Mouse (Mus musculus) forebrain, embryonic 15.5 days (tissue): ENCODE data around the gene Wdfy4. TPM values are rescaled to one million over a fixed set of nuclear protein-coding genes. Genes with fewer than 3 reads are reported as not detected.

Experiments
- ATAC-seq: fragments of 200-750 bp; cut with Nextera tagmentation; replicated peaks from 2 replicates; pipeline ENCODE4 v1.8.0; 2017; ENCODE audit warnings: mild to moderate bottlenecking, moderate TSS enrichment, moderate library complexity
- H3K27ac ChIP-seq: fragments of 300-500 bp; sonication (generic); replicated peaks from 2 replicates; pipeline ENCODE4 v1.5.1; 2015; ENCODE audit warnings: mild to moderate bottlenecking, inconsistent platforms
- H3K27me3 ChIP-seq: fragments of 300-500 bp; sonication (generic); 2 replicates; pipeline ENCODE4 v1.6.1; 2015; ENCODE audit warnings: inconsistent platforms
- H3K36me3 ChIP-seq: fragments of 300-500 bp; sonication (generic); 2 replicates; pipeline ENCODE4 v1.6.1; 2015; ENCODE audit warnings: mild to moderate bottlenecking, inconsistent platforms
- H3K4me1 ChIP-seq: fragments of 300-500 bp; sonication (generic); 2 replicates; pipeline ENCODE4 v1.6.1; 2015; ENCODE audit warnings: inconsistent platforms
- H3K4me2 ChIP-seq: fragments of 300-500 bp; sonication (generic); replicated peaks from 2 replicates; pipeline ENCODE4 v1.6.1; 2015; ENCODE audit warnings: mild to moderate bottlenecking, inconsistent platforms
- H3K4me3 ChIP-seq: fragments of 300-500 bp; sonication (generic); 2 replicates; pipeline ENCODE4 v1.5.1; 2015; ENCODE audit warnings: mild to moderate bottlenecking, inconsistent platforms
- H3K9ac ChIP-seq: fragments of 300-500 bp; sonication (generic); replicated peaks from 2 replicates; pipeline ENCODE4 v1.6.1; 2015; ENCODE audit warnings: mild to moderate bottlenecking, inconsistent platforms
- H3K9me3 ChIP-seq: fragments of 300-500 bp; sonication (generic); 2 replicates; pipeline ENCODE4 v1.6.1; 2016; ENCODE audit warnings: inconsistent platforms
- WGBS: fragments of 180-500 bp; shearing (Covaris S2); methylation state at CpG from one replicate; pipeline ENCODE4 v1.1.7; 2015; ENCODE audit warnings: mixed read lengths; 5-methylcytosine and 5-hydroxymethylcytosine counted together
- polyA plus RNA-seq: library from polyadenylated mRNA; unstranded; fragments of >200 nt; fragmentation: Nextera tagmentation; extraction: Ambion mirVana; gene quantifications from 2 replicates; pipeline ENCODE4 v1.2.1, GENCODE M21; 2015

Wdfy4 gene
- polyA plus RNA-seq, 1 experiment from 2014 or later = 0.23 TPM

GRCm38 (mm10) chr14:33180102-33180501 lies 5.2 kb downstream of the Wdfy4 start:
- no peaks in the 10 kb centered on the region for H3K4me1 ChIP-seq
- no peak overlapping the region for H3K9ac ChIP-seq
- no peak overlapping the region for H3K4me3 ChIP-seq
- no peaks in the 10 kb centered on the region for H3K27me3 ChIP-seq
- no peak for ATAC-seq
- H3K4me2 ChIP-seq = no peak overlapping the region
- no peaks in the 10 kb centered on the region for H3K36me3 ChIP-seq
- H3K9me3 ChIP-seq = no peaks in the 10 kb centered on the region
- H3K27ac ChIP-seq = no peak overlapping the region
- 90% methylated on average over 5 of the region's 5 CpGs for WGBS

- no peaks in the 10 kb centered on the region for H3K4me1 ChIP-seq
- no peak overlapping the region for H3K27ac ChIP-seq
- no peaks in the 10 kb centered on the region for H3K27me3 ChIP-seq
- no peak overlapping the region for H3K4me2 ChIP-seq
- no peak overlapping the region for H3K4me3 ChIP-seq
- H3K36me3 ChIP-seq = no peaks in the 10 kb centered on the region
- no peaks in the 10 kb centered on the region for H3K9me3 ChIP-seq
- 79% methylated on average over 4 of the region's 4 CpGs for WGBS
- no peak for ATAC-seq
- no peak overlapping the region for H3K9ac ChIP-seq
Measured at GRCm38 (mm10) chr14:33175059-33175821, 10.1 kb downstream of the Wdfy4 start.

- H3K9ac ChIP-seq = no peak overlapping the region
- ATAC-seq = no peak
- no peaks in the 10 kb centered on the region for H3K4me1 ChIP-seq
- H3K9me3 ChIP-seq = no peaks in the 10 kb centered on the region
- H3K4me2 ChIP-seq = no peak overlapping the region
- no peaks in the 10 kb centered on the region for H3K27me3 ChIP-seq
- H3K4me3 ChIP-seq = no peak overlapping the region
- H3K36me3 ChIP-seq = no peaks in the 10 kb centered on the region
- no peak overlapping the region for H3K27ac ChIP-seq
- 85% methylated on average over 1 of the region's 1 CpGs for WGBS
Measured at GRCm38 (mm10) chr14:33171942-33172341, 13.4 kb downstream of the Wdfy4 start.

GRCm38 (mm10) chr14:33168750-33169149 lies 16.6 kb downstream of the Wdfy4 start:
- no peaks in the 10 kb centered on the region for H3K4me1 ChIP-seq
- no peak overlapping the region for H3K4me2 ChIP-seq
- ATAC-seq = no peak
- H3K4me3 ChIP-seq = no peak overlapping the region
- H3K27me3 ChIP-seq = no peaks in the 10 kb centered on the region
- no peaks in the 10 kb centered on the region for H3K36me3 ChIP-seq
- 87% methylated on average over 4 of the region's 4 CpGs for WGBS
- H3K9ac ChIP-seq = no peak overlapping the region
- H3K9me3 ChIP-seq = no peaks in the 10 kb centered on the region
- H3K27ac ChIP-seq = no peak overlapping the region

- Histone ChIP-seq H3K9me3 (no peaks in the 10 kb centered on the region), H3K4me1 (no peaks in the 10 kb centered on the region), H3K9ac (no peak overlapping the region), H3K27me3 (no peaks in the 10 kb centered on the region), H3K27ac (no peak overlapping the region), H3K4me2 (no peak overlapping the region), H3K4me3 (no peak overlapping the region), H3K36me3 (no peaks in the 10 kb centered on the region)
- no peak for ATAC-seq
- 93% methylated on average over 5 of the region's 5 CpGs for WGBS
Measured at GRCm38 (mm10) chr14:33162238-33162637, 23.1 kb downstream of the Wdfy4 start.

GRCm38 (mm10) chr14:33158268-33158667 lies 27.0 kb downstream of the Wdfy4 start:
- Histone ChIP-seq H3K9ac (no peak overlapping the region), H3K9me3 (no peaks in the 10 kb centered on the region), H3K4me2 (no peak overlapping the region), H3K4me1 (no peaks in the 10 kb centered on the region), H3K36me3 (no peaks in the 10 kb centered on the region), H3K27me3 (no peaks in the 10 kb centered on the region), H3K4me3 (no peak overlapping the region), H3K27ac (no peak overlapping the region)
- no peak for ATAC-seq
- 74% methylated on average over 3 of the region's 3 CpGs for WGBS

- Histone ChIP-seq H3K4me1 (no peaks in the 10 kb centered on the region), H3K9me3 (no peaks in the 10 kb centered on the region), H3K4me3 (no peak overlapping the region), H3K36me3 (no peaks in the 10 kb centered on the region), H3K4me2 (no peak overlapping the region), H3K27ac (no peak overlapping the region), H3K27me3 (no peaks in the 10 kb centered on the region), H3K9ac (no peak overlapping the region)
- 81% methylated on average over 1 of the region's 1 CpGs for WGBS
- ATAC-seq = no peak
Measured at GRCm38 (mm10) chr14:33152941-33153340, 32.4 kb downstream of the Wdfy4 start.

- Histone ChIP-seq H3K27me3 (no peaks in the 10 kb centered on the region), H3K4me2 (no peak overlapping the region), H3K4me3 (no peak overlapping the region), H3K27ac (no peak overlapping the region), H3K4me1 (no peaks in the 10 kb centered on the region), H3K9ac (no peak overlapping the region), H3K9me3 (no peaks in the 10 kb centered on the region), H3K36me3 (no peaks in the 10 kb centered on the region)
- no peak for ATAC-seq
- 22% methylated on average over 2 of the region's 2 CpGs for WGBS
Measured at GRCm38 (mm10) chr14:33146287-33146686, 39.0 kb downstream of the Wdfy4 start.

- Histone ChIP-seq H3K9me3 (no peaks in the 10 kb centered on the region), H3K4me1 (no peaks in the 10 kb centered on the region), H3K9ac (no peak overlapping the region), H3K36me3 (no peaks in the 10 kb centered on the region), H3K27me3 (no peaks in the 10 kb centered on the region), H3K27ac (no peak overlapping the region), H3K4me2 (no peak overlapping the region), H3K4me3 (no peak overlapping the region)
- WGBS = 76% methylated on average over 9 of the region's 9 CpGs
- no peak for ATAC-seq
Measured at GRCm38 (mm10) chr14:33136843-33137242, 48.5 kb downstream of the Wdfy4 start.

- Histone ChIP-seq H3K4me3 (no peak overlapping the region), H3K9ac (no peak overlapping the region), H3K4me2 (no peak overlapping the region), H3K4me1 (0 out of 2 replicates have a peak, but pooled peaks cover 3% of the 10 kb centered on the region), H3K9me3 (no peaks in the 10 kb centered on the region), H3K27ac (no peak overlapping the region), H3K36me3 (no peaks in the 10 kb centered on the region), H3K27me3 (no peaks in the 10 kb centered on the region)
- WGBS = 91% methylated on average over 6 of the region's 6 CpGs
- no peak for ATAC-seq
Measured at GRCm38 (mm10) chr14:33135170-33135569, 50.1 kb downstream of the Wdfy4 start.

- no peak for ATAC-seq
- 46% methylated on average over 7 of the region's 7 CpGs for WGBS
Measured at GRCm38 (mm10) chr14:33131044-33131758, 54.1 kb downstream of the Wdfy4 start.

GRCm38 (mm10) chr14:33116590-33116989 lies 68.7 kb downstream of the Wdfy4 start:
- H3K4me3 ChIP-seq = no peak overlapping the region
- 81% methylated on average over 1 of the region's 1 CpGs for WGBS
- no peaks in the 10 kb centered on the region for H3K36me3 ChIP-seq
- no peak overlapping the region for H3K27ac ChIP-seq
- no peak for ATAC-seq
- H3K9me3 ChIP-seq = no peaks in the 10 kb centered on the region
- no peak overlapping the region for H3K9ac ChIP-seq
- H3K27me3 ChIP-seq = no peaks in the 10 kb centered on the region
- H3K4me2 ChIP-seq = no peak overlapping the region
- no peaks in the 10 kb centered on the region for H3K4me1 ChIP-seq

More at GRCm38 (mm10) chr14:33131044-33131758, 54.1 kb downstream of the Wdfy4 start:
- Histone ChIP-seq H3K4me2 (no peak overlapping the region), H3K27ac (no peak overlapping the region), H3K4me3 (no peak overlapping the region), H3K9me3 (no peaks in the 10 kb centered on the region), H3K4me1 (0 out of 2 replicates have a peak, but pooled peaks cover 3% of the 10 kb centered on the region), H3K36me3 (no peaks in the 10 kb centered on the region), H3K9ac (no peak overlapping the region), H3K27me3 (no peaks in the 10 kb centered on the region)
